Mouse (Mus musculus): ENCODE results near the gene Pdss1. TPM values are rescaled to one million over a fixed set of nuclear protein-coding genes. Genes with fewer than 3 reads are reported as not detected.

Pdss1 gene
- polyA plus RNA-seq, 1 experiment from 2014 or later: 11.8 TPM

DNA sequence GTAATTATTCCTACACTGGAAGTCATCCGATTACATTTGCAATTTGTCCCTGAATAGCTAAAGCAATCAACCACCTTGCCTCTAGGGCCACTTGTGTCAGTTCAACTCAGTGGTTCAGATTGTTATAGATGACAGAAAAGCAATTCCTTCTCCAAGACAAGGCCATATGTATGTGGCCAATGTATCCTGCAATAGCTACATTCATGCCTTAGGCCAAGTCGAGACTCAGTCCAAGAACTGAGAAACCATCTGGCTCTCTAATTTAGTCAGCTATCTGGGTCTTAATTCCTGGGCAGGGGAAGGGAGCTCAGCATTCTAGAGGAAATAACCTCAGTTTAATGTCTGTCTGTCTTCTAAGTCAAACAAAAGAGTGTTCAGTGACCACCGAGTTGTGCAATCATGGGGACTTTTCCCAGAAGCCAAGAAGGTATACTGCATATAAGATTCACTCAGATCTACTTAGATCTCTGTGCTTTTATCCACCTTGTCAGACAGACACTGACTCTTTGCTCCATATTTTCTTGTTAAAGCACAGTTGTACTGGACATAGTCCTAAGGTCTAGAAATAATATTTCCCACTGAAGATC, 82.2 kb downstream of the Pdss1 start:
- H3K27me3 ChIP-seq (ENCODE audit: insufficient read depth, low read length): no peaks in the 10 kb centered on the region

GRCm38 (mm10) chr2:22985973-22986657, 90.8 kb downstream of the Pdss1 start:
- ATAC-seq (no peak), DNase-seq (no peak)
- H3K9me3 ChIP-seq (ENCODE audit: low read length): no peaks in the 10 kb centered on the region
- H3K27ac ChIP-seq (ENCODE audit: low read depth): no peak overlapping the region
- H3K4me1 ChIP-seq (ENCODE audit: insufficient read depth): peaks cover 8% of the 10 kb centered on the region
- H3K4me2 ChIP-seq (ENCODE audit: low read depth, low read length): no peak overlapping the region
- 66% methylated on average over 2 of the region's 2 CpGs for WGBS (ENCODE audit: insufficient replicate concordance)
- no peaks in the 10 kb centered on the region for H3K27me3 ChIP-seq (ENCODE audit: insufficient read depth, low read length)
- H3K36me3 ChIP-seq (replicated peaks; ENCODE audit: insufficient read depth, low read length): no peaks in the 10 kb centered on the region; the same call in none of the 2 replicates
- no peak overlapping the region for H3K4me3 ChIP-seq (ENCODE audit: low read depth, low read length)
- no peak overlapping the region for H3K9ac ChIP-seq (replicated peaks)
- TF ChIP-seq CTCF (IDR thresholded peaks at IDR 0.05; ENCODE audit: low read depth): no peak
- TF ChIP-seq EP300 (IDR thresholded peaks at IDR 0.05; ENCODE audit: low read depth): no peak

More for the DNA sequence above, 82.2 kb downstream of the Pdss1 start:
- TF ChIP-seq CTCF (IDR thresholded peaks at IDR 0.05; ENCODE audit: low read depth): no peak
- TF ChIP-seq EP300 (IDR thresholded peaks at IDR 0.05; ENCODE audit: low read depth): no peak
- Histone ChIP-seq H3K4me1 (ENCODE audit: insufficient read depth) (no peaks in the 10 kb centered on the region), H3K36me3 (replicated peaks; ENCODE audit: insufficient read depth, low read length) (no peaks in the 10 kb centered on the region), H3K4me2 (ENCODE audit: low read depth, low read length) (no peak overlapping the region), H3K9me3 (ENCODE audit: low read length) (no peaks in the 10 kb centered on the region), H3K9ac (replicated peaks) (no peak overlapping the region), H3K27ac (ENCODE audit: low read depth) (no peak overlapping the region), H3K4me3 (ENCODE audit: low read depth, low read length) (no peak overlapping the region)
- ATAC-seq (no peak), DNase-seq (no peak)
- WGBS (ENCODE audit: insufficient replicate concordance): 63% methylated on average over 3 of the region's 3 CpGs

Other genes with a start within 250 kb of the Pdss1 start
- gene Apbb1ip, start 121.4 kb upstream of the Pdss1 start, polyA plus RNA-seq (2015; fragmentation: Nextera tagmentation; extraction: Ambion mirVana): 7.7 and 11.3 TPM in 2 replicates
- 15.9 and 16.2 TPM in 2 replicates for gene Abi1, start 144.7 kb downstream of the Pdss1 start, polyA plus RNA-seq (2015; fragmentation: Nextera tagmentation; extraction: Ambion mirVana)
- gene Acbd5, start 172.6 kb downstream of the Pdss1 start, polyA plus RNA-seq (2015; fragmentation: Nextera tagmentation; extraction: Ambion mirVana): 38.3 and 41.5 TPM in 2 replicates

Data from liver, postnatal 0 days (tissue).